Mouse (Mus musculus) midbrain, embryonic 11.5 days (tissue): ENCODE results near the gene Dnali1. TPM values are rescaled to one million over a fixed set of nuclear protein-coding genes. Genes with fewer than 3 reads are reported as not detected.

Experiments used
- ATAC-seq: fragments of 200-750 bp; cut with Nextera tagmentation; 2 replicates; pipeline ENCODE4 v1.8.0; 2017; ENCODE audit warnings: moderate TSS enrichment, moderate library complexity; ENCODE audit not compliant: low FRiP score
- DNase-seq: peaks from one replicate; pipeline ENCODE4 v3.0.0; 2015; ENCODE audit warnings: low spot score; ENCODE audit errors: missing footprints
- H3K27ac ChIP-seq: fragments of 300-500 bp; sonication (generic); 2 replicates; pipeline ENCODE4 v1.5.1; 2014; ENCODE audit warnings: low read depth, low read length
- H3K27me3 ChIP-seq: fragments of 300-500 bp; sonication (generic); 2 replicates; pipeline ENCODE4 v1.6.1; 2014; ENCODE audit warnings: mild to moderate bottlenecking, low read length, moderate library complexity, mixed read lengths; ENCODE audit not compliant: control insufficient read depth, insufficient read depth
- H3K36me3 ChIP-seq: fragments of 300-500 bp; sonication (generic); 2 replicates; pipeline ENCODE4 v1.6.1; 2014; ENCODE audit warnings: mild to moderate bottlenecking, low read length, moderate library complexity, mixed read lengths; ENCODE audit not compliant: control insufficient read depth, insufficient read depth
- H3K4me1 ChIP-seq: fragments of 300-500 bp; sonication (generic); 2 replicates; pipeline ENCODE4 v1.6.1; 2014; ENCODE audit warnings: low read length; ENCODE audit not compliant: control insufficient read depth, insufficient read depth
- H3K4me2 ChIP-seq: fragments of 300-500 bp; sonication (generic); 2 replicates; pipeline ENCODE4 v1.6.1; 2014; ENCODE audit warnings: mild to moderate bottlenecking, moderate library complexity
- H3K4me3 ChIP-seq: fragments of 300-500 bp; sonication (generic); 2 replicates; pipeline ENCODE4 v1.5.1; 2014; ENCODE audit warnings: low read depth, low read length
- H3K9ac ChIP-seq: fragments of 300-500 bp; sonication (generic); 2 replicates; pipeline ENCODE4 v1.6.1; 2014; ENCODE audit warnings: low read length
- H3K9me3 ChIP-seq: fragments of 300-500 bp; sonication (generic); 2 replicates; pipeline ENCODE4 v1.6.1; 2016; ENCODE audit warnings: low read length; ENCODE audit not compliant: control insufficient read depth
- WGBS: fragments of 180-500 bp; shearing (Covaris S2); extraction: QIAGEN DNeasy Blood & Tissue Kit; methylation state at CpG from one replicate; pipeline ENCODE4 v1.1.7; 2014; 5-methylcytosine and 5-hydroxymethylcytosine counted together
- polyA plus RNA-seq: library from polyadenylated mRNA; unstranded; fragments of >200 nt; fragmentation: Nextera tagmentation; extraction: Ambion mirVana; gene quantifications from 2 replicates; pipeline ENCODE4 v1.2.1, GENCODE M21; 2014

The Dnali1 gene
- polyA plus RNA-seq, 1 experiment from 2014 or later = 0.42 TPM

DNA sequence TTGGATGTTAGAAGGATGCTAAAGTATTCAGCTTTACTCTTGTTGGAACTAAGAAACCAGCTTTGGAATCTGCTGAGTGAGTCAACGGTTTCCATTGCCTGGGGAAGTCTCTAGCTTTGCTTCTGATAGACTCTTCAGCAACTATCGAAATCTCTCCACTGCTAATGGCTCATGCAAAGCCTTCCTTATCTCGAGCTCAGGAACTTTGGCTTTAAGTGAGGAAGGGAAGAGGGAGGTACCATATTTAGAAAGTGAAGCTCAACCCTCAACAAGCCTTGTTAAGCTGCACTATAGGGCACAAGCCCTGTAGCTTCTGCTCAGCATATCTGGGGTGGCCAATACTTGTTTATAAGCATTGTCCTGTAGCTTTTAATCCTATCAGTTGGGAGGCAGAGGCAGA is 8.2 kb downstream of the Dnali1 start:
- no peak overlapping the region for H3K27ac ChIP-seq
- no peaks in the 10 kb centered on the region for H3K9me3 ChIP-seq
- H3K4me1 ChIP-seq = 0 out of 2 replicates have a peak, but pooled peaks cover 3% of the 10 kb centered on the region
- ATAC-seq = no peak
- H3K4me3 ChIP-seq = no peak overlapping the region
- H3K27me3 ChIP-seq = no peaks in the 10 kb centered on the region
- H3K9ac ChIP-seq = no peak overlapping the region
- WGBS = 61% methylated on average over 3 of the region's 3 CpGs
- no peak overlapping the region for H3K4me2 ChIP-seq
- H3K36me3 ChIP-seq = peaks cover 10% of the 10 kb centered on the region; the same call in 1 of the 2 replicates
- DNase-seq = no peak

DNA sequence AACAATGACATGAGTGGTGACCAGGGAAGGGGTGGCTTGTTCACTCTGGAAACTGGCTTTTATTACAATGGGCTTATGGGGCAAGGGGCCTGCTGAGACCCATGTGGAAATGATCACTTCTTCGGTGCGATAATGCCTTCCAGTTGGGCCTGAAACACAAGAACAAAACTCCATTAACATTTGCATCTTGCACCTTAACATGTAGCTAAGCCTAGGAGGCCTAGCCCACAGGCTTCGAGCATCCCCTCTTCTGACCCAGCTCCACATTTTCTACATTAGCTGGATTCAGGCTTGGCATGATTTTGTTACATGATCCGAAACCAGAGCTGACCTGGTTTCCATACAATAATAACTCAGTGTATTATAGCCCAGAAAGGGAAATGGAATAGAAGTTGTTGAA is 9.0 kb downstream of the Dnali1 start:
- no peak for DNase-seq
- peaks cover 10% of the 10 kb centered on the region; the same call in 1 of the 2 replicates for H3K36me3 ChIP-seq
- no peak overlapping the region for H3K4me2 ChIP-seq
- no peak for ATAC-seq
- H3K4me1 ChIP-seq = 0 out of 2 replicates have a peak, but pooled peaks cover 3% of the 10 kb centered on the region
- H3K27ac ChIP-seq = no peak overlapping the region
- no peaks in the 10 kb centered on the region for H3K9me3 ChIP-seq
- H3K9ac ChIP-seq = no peak overlapping the region
- no peak overlapping the region for H3K4me3 ChIP-seq
- 79% methylated on average over 4 of the region's 4 CpGs for WGBS
- no peaks in the 10 kb centered on the region for H3K27me3 ChIP-seq

DNA sequence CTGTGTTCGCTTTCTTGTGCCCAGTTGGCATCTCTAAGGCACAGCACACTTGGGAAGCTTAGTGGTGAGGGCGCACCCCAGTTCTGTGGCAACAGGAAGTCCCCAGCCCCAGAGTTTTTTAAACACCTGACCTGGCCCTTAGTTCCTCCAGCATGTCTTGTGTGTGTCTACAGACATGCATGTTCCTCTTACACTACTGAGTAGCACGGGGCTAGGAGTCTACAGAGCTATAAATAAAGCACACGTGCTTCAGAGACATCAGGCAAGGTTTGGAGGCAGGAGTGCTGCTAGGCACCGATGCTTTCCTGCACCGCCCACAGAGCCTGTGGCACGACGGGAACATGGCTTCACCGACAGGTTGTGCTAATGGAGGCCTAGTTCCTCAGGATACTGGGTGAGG is 10.1 kb downstream of the Dnali1 start:
- Histone ChIP-seq H3K4me3 (no peak overlapping the region), H3K4me2 (no peak overlapping the region), H3K36me3 (peaks cover 14% of the 10 kb centered on the region; the same call in 1 of the 2 replicates), H3K9ac (no peak overlapping the region), H3K9me3 (no peaks in the 10 kb centered on the region), H3K4me1 (0 out of 2 replicates have a peak, but pooled peaks cover 3% of the 10 kb centered on the region), H3K27me3 (no peaks in the 10 kb centered on the region), H3K27ac (no peak overlapping the region)
- 94% methylated on average over 9 of the region's 9 CpGs for WGBS
- DNase-seq (no peak), ATAC-seq (no peak)

DNA sequence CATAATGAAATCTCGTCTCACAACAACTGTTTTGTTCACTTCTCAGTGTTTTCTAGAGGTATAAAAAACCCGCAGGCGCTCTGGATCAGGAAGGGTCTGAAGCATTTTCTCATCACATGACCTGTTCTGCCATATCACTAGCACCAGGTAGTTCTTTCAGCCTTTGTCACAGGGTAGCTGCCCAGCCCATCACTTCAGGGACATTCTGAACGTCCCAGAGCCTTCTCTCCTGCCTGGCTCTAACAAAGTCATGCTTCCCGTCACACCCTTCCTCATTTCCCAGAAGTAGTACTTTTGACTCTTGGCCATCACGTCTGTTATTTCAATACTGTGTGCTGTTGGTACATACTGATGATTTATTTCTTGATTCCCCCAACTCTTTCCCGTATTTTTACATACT is 21.0 kb downstream of the Dnali1 start:
- ATAC-seq = no peak
- Histone ChIP-seq H3K9me3 (no peaks in the 10 kb centered on the region), H3K4me2 (no peak overlapping the region), H3K27ac (no peak overlapping the region), H3K4me1 (no peaks in the 10 kb centered on the region), H3K36me3 (peaks cover 13% of the 10 kb centered on the region), H3K4me3 (no peak overlapping the region), H3K27me3 (no peaks in the 10 kb centered on the region), H3K9ac (no peak overlapping the region)
- 91% methylated on average over 7 of the region's 7 CpGs for WGBS
- no peak for DNase-seq

- Histone ChIP-seq H3K9ac (no peak overlapping the region), H3K27ac (no peak overlapping the region), H3K27me3 (no peaks in the 10 kb centered on the region), H3K36me3 (peaks cover 7% of the 10 kb centered on the region), H3K9me3 (no peaks in the 10 kb centered on the region), H3K4me3 (no peak overlapping the region), H3K4me1 (peaks cover 10% of the 10 kb centered on the region), H3K4me2 (no peak overlapping the region)
- no peak for DNase-seq
- 95% methylated on average over 4 of the region's 4 CpGs for WGBS
- no peak for ATAC-seq
Observed at GRCm38 (mm10) chr4:125034341-125034740, 31.2 kb downstream of the Dnali1 start.

DNA sequence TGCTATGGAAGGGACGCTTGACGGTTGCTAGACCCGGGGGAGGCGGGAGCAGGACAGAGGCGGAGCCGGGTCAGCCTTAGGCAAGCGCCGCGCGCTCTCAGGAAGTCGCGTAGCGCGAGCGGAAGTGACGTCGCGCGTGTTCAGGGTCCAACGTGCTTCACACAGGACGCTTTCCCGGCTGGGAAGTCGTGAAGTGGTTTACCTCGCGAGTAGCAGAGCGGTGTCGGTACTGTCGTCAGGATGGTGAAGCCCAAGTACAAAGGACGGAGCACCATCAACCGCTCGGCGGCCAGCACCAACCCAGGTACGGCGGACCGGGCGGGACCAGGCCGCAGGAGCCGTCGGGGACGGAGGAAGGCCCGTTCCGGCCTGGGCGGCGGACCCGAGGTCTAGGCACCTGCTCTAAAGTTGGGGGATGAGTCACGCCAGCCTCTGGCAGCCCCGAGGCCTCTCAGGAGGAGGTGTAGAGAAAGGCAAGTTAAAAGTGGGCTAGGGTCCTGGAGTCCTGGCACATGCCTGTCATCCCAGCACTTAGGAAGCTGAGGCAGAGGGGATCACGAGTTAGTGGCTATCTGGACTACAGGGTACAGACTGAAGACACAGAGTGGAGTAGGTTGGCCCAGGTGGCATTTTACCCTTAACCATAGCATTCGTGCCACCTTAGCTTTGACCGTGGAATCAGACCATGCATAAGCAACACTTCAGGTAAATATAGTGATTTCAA is 35.5 kb downstream of the Dnali1 start:
- under 1% methylated on average over 50 of the region's 50 CpGs for WGBS
- Histone ChIP-seq H3K27me3 (no peaks in the 10 kb centered on the region), H3K9me3 (no peaks in the 10 kb centered on the region), H3K4me1 (peaks cover 10% of the 10 kb centered on the region), H3K9ac (peak overlapping the region; percentile 83), H3K4me3 (peak overlapping the region; percentile 96), H3K4me2 (peak overlapping the region; percentile 98), H3K36me3 (peaks cover 2% of the 10 kb centered on the region; the same call in 1 of the 2 replicates), H3K27ac (no peak overlapping the region)
- peak; percentile 100 for DNase-seq
- peak; percentile 99 for ATAC-seq

DNA sequence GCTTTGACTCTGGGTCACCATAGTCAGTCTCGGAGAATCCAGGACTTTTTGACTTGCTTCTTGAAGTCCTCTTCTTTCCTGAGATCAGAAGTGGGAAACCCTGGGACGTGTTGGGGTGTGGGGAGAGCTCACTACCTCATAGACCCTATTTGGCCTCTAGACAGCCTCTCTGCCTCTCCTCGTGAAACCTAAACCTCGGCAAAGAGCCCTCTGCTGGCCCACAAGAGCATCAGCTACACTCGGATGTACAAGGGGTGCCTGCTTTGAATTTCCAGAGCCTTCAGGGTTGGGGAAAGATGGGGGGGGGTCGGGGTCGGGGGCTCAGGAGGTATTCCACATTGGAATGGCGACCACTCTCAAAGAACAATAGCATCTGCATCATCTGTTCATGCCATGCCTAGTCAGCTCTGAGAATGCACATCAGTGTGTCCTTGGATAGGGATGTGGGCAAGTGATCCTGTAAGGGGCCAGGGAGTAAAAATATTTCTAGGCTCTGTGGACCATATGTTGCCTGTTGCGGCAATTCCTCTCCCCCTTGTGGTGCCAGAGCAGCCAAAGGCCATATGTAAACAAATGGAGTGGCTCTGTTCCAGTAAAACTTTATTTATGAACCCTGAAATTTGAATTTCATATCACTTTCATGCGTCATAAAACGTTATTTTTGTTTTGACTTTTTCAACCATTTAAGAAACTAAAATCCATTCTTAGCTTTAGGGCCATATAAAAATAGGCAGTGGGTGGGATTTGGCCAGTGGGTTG is 44.5 kb downstream of the Dnali1 start:
- no peak for ATAC-seq
- Histone ChIP-seq H3K27ac (no peak overlapping the region), H3K27me3 (no peaks in the 10 kb centered on the region), H3K4me1 (no peaks in the 10 kb centered on the region), H3K4me2 (no peak overlapping the region), H3K36me3 (no peaks in the 10 kb centered on the region), H3K4me3 (no peak overlapping the region), H3K9ac (no peak overlapping the region), H3K9me3 (no peaks in the 10 kb centered on the region)
- WGBS = 32% methylated on average over 11 of the region's 11 CpGs
- no peak for DNase-seq

- Histone ChIP-seq H3K27ac (no peak overlapping the region), H3K4me3 (no peak overlapping the region), H3K9me3 (no peaks in the 10 kb centered on the region), H3K9ac (no peak overlapping the region), H3K36me3 (no peaks in the 10 kb centered on the region), H3K4me2 (no peak overlapping the region), H3K27me3 (no peaks in the 10 kb centered on the region), H3K4me1 (no peaks in the 10 kb centered on the region)
- ATAC-seq = no peak
- 87% methylated on average over 11 of the region's 11 CpGs for WGBS
- no peak for DNase-seq
Observed at GRCm38 (mm10) chr4:125017431-125017830, 48.1 kb downstream of the Dnali1 start.
